Comparison of ENCODE assay signal across 9 mouse cellular contexts in the genomic region with DNA sequence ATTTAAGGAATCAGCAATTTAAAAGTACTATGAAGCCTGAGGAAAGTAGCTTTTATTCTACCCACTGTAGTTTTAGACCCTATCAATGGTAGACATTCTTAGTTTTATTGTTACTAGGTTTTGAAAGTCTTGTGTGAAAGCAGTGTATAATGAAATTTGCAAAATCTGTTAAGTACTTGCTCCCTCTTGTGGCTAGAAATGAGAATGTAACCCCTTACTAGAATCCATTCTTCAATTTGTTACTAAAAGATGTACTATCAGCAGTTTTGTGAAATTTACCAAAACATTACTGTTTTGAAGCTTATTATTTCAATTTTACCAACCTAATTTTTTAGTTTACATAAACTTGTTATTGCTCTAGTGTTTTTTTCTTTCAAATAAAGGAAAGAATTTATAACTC. TPM values are rescaled to one million over a fixed set of nuclear protein-coding genes. Genes with fewer than 3 reads are reported as not detected.
A peak's percentile ranks its signal among the peaks of the same experiment; 100 is the strongest.
DNase-seq lines count a peak whose midpoint lies in the region; ATAC-seq lines count a peak whose summit lies in the region.
"Had no signal": no experiment of that assay in that cellular context is flagged by ENCODE, and none has a peak within 500 bp of the region (broad histone marks: within the 10 kb centered on the region; RNA-seq: fewer than 3 reads in every experiment).

No protein-coding gene starts in this region.

- no peaks in the 10 kb centered on the region for H3K4me1 ChIP-seq in neural tube, embryonic 15.5 days
- no peaks in the 10 kb centered on the region for H3K4me1 ChIP-seq in embryonic facial prominence, embryonic 14.5 days (ENCODE audit: control insufficient read depth, insufficient read depth, low read length)

- H3K4me2 ChIP-seq in neural tube, embryonic 15.5 days, result no peak overlapping the region
- H3K4me2 ChIP-seq in embryonic facial prominence, embryonic 14.5 days (ENCODE audit: low read depth, low read length), result no peak overlapping the region
- H3K4me2 ChIP-seq: heart, embryonic 15.5 days had no signal

- no peak overlapping the region for H3K27ac ChIP-seq in neural tube, embryonic 15.5 days (replicated peaks)
- no peak overlapping the region for H3K27ac ChIP-seq in embryonic facial prominence, embryonic 14.5 days (replicated peaks; ENCODE audit: low read depth, low read length)
- H3K27ac ChIP-seq: heart, embryonic 15.5 days had no signal

- ATAC-seq in neural tube, embryonic 15.5 days (ENCODE audit: low FRiP score), result peak; percentile 45; the same call in 1 of the 2 replicates
- no peak for ATAC-seq in embryonic facial prominence, embryonic 14.5 days (ENCODE audit: low read depth)
- no peak; the same call in 1 of the 2 replicates for ATAC-seq in granulocyte monocyte progenitor cell, adult 5-6 weeks (replicated peaks; ENCODE audit: poor library complexity, severe bottlenecking)

- H3K27me3 ChIP-seq in neural tube, embryonic 15.5 days (replicated peaks), result no peaks in the 10 kb centered on the region
- no peaks in the 10 kb centered on the region for H3K27me3 ChIP-seq in embryonic facial prominence, embryonic 14.5 days (replicated peaks; ENCODE audit: control insufficient read depth, insufficient read depth, low read length)
- H3K27me3 ChIP-seq: heart, embryonic 15.5 days had no signal

- intact Hi-C loops in heart, postnatal 10 days (cut with DNase I), result loop anchor here (1.0 kb wide), 2 partner anchors 198 to 265 kb away; no protein-coding TSS in a partner anchor
- intact Hi-C loops in heart, postnatal 25 days (cut with DNase I), result loop anchor here (2.0 to 10.0 kb wide), 2 partner anchors 127 to 269 kb away; no protein-coding TSS in a partner anchor

- H3K9me3 ChIP-seq in neural tube, embryonic 15.5 days (replicated peaks), result no peaks in the 10 kb centered on the region
- H3K9me3 ChIP-seq in embryonic facial prominence, embryonic 14.5 days (ENCODE audit: control insufficient read depth, low read length), result no peaks in the 10 kb centered on the region
- H3K9me3 ChIP-seq: heart, embryonic 15.5 days had no signal

- no peak overlapping the region for H3K9ac ChIP-seq in neural tube, embryonic 15.5 days (replicated peaks)
- no peak overlapping the region for H3K9ac ChIP-seq in embryonic facial prominence, embryonic 14.5 days (ENCODE audit: low read depth, low read length)
- H3K9ac ChIP-seq: heart, embryonic 15.5 days had no signal

- H3K4me3 ChIP-seq in neural tube, embryonic 15.5 days (replicated peaks), result no peak overlapping the region
- no peak overlapping the region for H3K4me3 ChIP-seq in embryonic facial prominence, embryonic 14.5 days (ENCODE audit: low read depth, low read length)
- H3K4me3 ChIP-seq: heart, embryonic 15.5 days had no signal

- peak; percentile 10 to 49 for DNase-seq in heart, postnatal 10 days
- DNase-seq in heart, postnatal 25 days (ENCODE audit: low spot score), result no peak
- DNase-seq in neural tube, embryonic 10.5 days (ENCODE audit: extremely low spot score, low spot score), result no peak
- DNase-seq in embryonic facial prominence, embryonic 14.5 days (ENCODE audit: low spot score), result peak; percentile 73
- peak; percentile 11 for DNase-seq in telencephalon, adult 2 months (ENCODE audit: low read depth, low spot score)
- DNase-seq in urinary bladder, postnatal 25 days (ENCODE audit: low spot score), result no peak

- no peaks in the 10 kb centered on the region for H3K36me3 ChIP-seq in neural tube, embryonic 15.5 days
- H3K36me3 ChIP-seq in embryonic facial prominence, embryonic 14.5 days (ENCODE audit: control insufficient read depth, insufficient read depth, low read length), result no peaks in the 10 kb centered on the region
- H3K36me3 ChIP-seq: heart, embryonic 15.5 days had no signal

RNA-seq across cellular contexts. Expression of gene Faf1, which starts 27.2 kb away (rescaled TPM):
- total RNA-seq in heart, postnatal 10 days (2021), result 10 to 100 TPM; 31.4 to 33.2 TPM
- total RNA-seq in heart, postnatal 25 days (2021), result 10 to 100 TPM; 38.8 to 40.3 TPM
- 28.5 and 30.9 TPM in 2 replicates for polyA plus RNA-seq in neural tube, embryonic 15.5 days (2015; fragmentation: Nextera tagmentation; extraction: Ambion mirVana)
- polyA plus RNA-seq in embryonic facial prominence, embryonic 14.5 days (2014; fragmentation: Nextera tagmentation; extraction: Ambion mirVana), result 27.9 and 29.3 TPM in 2 replicates
- total RNA-seq in granulocyte monocyte progenitor cell, adult 5-6 weeks (2014; fragmentation: Nextera tagmentation), result 25.5 and 31.8 TPM in 2 replicates
- total RNA-seq in granulocyte monocyte progenitor cell, adult 5-6 weeks (2017), result 44.7 and 57.4 TPM in 2 replicates

RNA-seq across cellular contexts. Expression of gene Cdkn2c, which starts 36.6 kb away (rescaled TPM):
- 10 to 100 TPM; 34.0 to 35.0 TPM for total RNA-seq in heart, postnatal 10 days (2021)
- 10 to 100 TPM; 15.5 to 16.2 TPM for total RNA-seq in heart, postnatal 25 days (2021)
- polyA plus RNA-seq in neural tube, embryonic 15.5 days (2015; fragmentation: Nextera tagmentation; extraction: Ambion mirVana), result 3.3 and 4.9 TPM in 2 replicates
- 12.0 and 15.8 TPM in 2 replicates for polyA plus RNA-seq in embryonic facial prominence, embryonic 14.5 days (2014; fragmentation: Nextera tagmentation; extraction: Ambion mirVana)
- total RNA-seq in granulocyte monocyte progenitor cell, adult 5-6 weeks (2014; fragmentation: Nextera tagmentation), result 10.3 and 22.3 TPM in 2 replicates
- 29.0 and 33.7 TPM in 2 replicates for total RNA-seq in granulocyte monocyte progenitor cell, adult 5-6 weeks (2017)

Comparison
In these comparisons a context has a peak if more than half of its experiments do, and no peak if none do; other contexts are left out.
1. DNase-seq: peak in heart, postnatal 10 days (2 of 2), embryonic facial prominence, embryonic 14.5 days (single experiment) and telencephalon, adult 2 months (single experiment); none in heart, postnatal 25 days (single experiment), neural tube, embryonic 10.5 days (single experiment) and urinary bladder, postnatal 25 days (single experiment).